Comparison of ENCODE assay signal across 8 mouse cellular contexts in the genomic region with DNA sequence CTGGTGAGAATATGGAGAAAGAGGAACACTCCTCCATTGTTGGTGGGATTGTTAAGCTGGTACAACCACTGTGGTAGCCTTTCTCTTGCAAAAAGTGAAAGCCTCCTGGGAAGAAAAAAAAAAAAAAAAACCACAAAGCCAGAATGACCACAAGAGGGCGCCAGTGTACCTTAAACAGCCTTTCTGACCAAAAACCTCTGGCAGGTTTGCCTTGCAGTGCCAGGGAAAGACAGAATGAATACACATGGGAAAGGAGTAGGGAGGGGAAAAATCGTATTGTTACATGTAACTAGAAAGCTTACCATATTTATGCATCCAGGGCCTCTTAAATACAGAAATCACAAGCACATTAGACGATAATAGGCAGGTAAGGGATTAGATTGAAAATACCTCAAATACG.
DNase-seq lines count a peak whose midpoint lies in the region; ATAC-seq and TF ChIP-seq lines count a peak whose summit lies in the region.

No protein-coding gene starts in this region.

- WGBS in forebrain, postnatal 0 days, result 33% methylated on average over 4 of the region's 4 CpGs

- H3K36me3 ChIP-seq in C2C12 (ENCODE audit: control insufficient read depth, insufficient read depth), result no peaks in the 10 kb centered on the region
- H3K36me3 ChIP-seq in forebrain, postnatal 0 days (ENCODE audit: insufficient read depth), result no peaks in the 10 kb centered on the region

- H3K9me3 ChIP-seq in forebrain, postnatal 0 days (ENCODE audit: low read length), result no peaks in the 10 kb centered on the region

- no peak overlapping the region for H3ac ChIP-seq in C2C12 (ENCODE audit: control insufficient read depth, insufficient read length, low read depth)

- H3K4me2 ChIP-seq in forebrain, postnatal 0 days (ENCODE audit: low read depth), result no peak overlapping the region

- no peak overlapping the region for H3K9ac ChIP-seq in forebrain, postnatal 0 days

- peak; percentile 64 for DNase-seq in gastrocnemius, adult 2 months
- DNase-seq in gastrocnemius, postnatal 25 days, result no peak
- DNase-seq in brain, embryonic 18.5 days (ENCODE audit: low read depth, low spot score), result peak; percentile 51
- peak; percentile 91 for DNase-seq in forebrain, postnatal 0 days
- peak; percentile 70 to 76 for DNase-seq in layer of hippocampus, postnatal 10 days (ENCODE audit: low spot score in 2 of 2)
- peak; percentile 76 for DNase-seq in mesoderm, embryonic 11.5 days (ENCODE audit: low read depth, low spot score)
- DNase-seq in thymus, postnatal 14 days, result peak; percentile 10

- intact Hi-C loops in gastrocnemius, adult 2 months (cut with DNase I), result loop anchor here (1.0 to 10.0 kb wide), 6 partner anchors 79 to 1041 kb away; a partner anchor contains a TSS

- no peaks in the 10 kb centered on the region for H3K27me3 ChIP-seq in C2C12 (ENCODE audit: control insufficient read depth, insufficient read depth, insufficient read length)
- H3K27me3 ChIP-seq in forebrain, postnatal 0 days (ENCODE audit: insufficient read depth, low read length), result no peaks in the 10 kb centered on the region

- no peaks in the 10 kb centered on the region for H3K4me1 ChIP-seq in forebrain, postnatal 0 days (ENCODE audit: insufficient read depth)

- H3K4me3 ChIP-seq in gastrocnemius, adult 2 months, result no peak overlapping the region
- no peak overlapping the region for H3K4me3 ChIP-seq in C2C12 (ENCODE audit: insufficient read depth, poor library complexity, severe bottlenecking)
- H3K4me3 ChIP-seq in forebrain, postnatal 0 days (ENCODE audit: low read depth, low read length), result no peak overlapping the region

- H3K79me3 ChIP-seq in C2C12 (ENCODE audit: low read depth), result no peaks in the 10 kb centered on the region

- no peaks in the 10 kb centered on the region for H3K79me2 ChIP-seq in C2C12 (ENCODE audit: control insufficient read depth, insufficient read depth)

- H3K27ac ChIP-seq in gastrocnemius, adult 2 months, result no peak overlapping the region
- H3K27ac ChIP-seq in forebrain, postnatal 0 days (ENCODE audit: low read depth, low read length), result no peak overlapping the region

- peak; percentile 80 for TF ChIP-seq CTCF in gastrocnemius, adult 2 months (IDR thresholded peaks at IDR 0.05)
- peak; percentile 27 for TF ChIP-seq CTCF in C2C12 (IDR thresholded peaks at IDR 0.05; ENCODE audit: control insufficient read depth, insufficient read depth, insufficient read length)
- peak; percentile 90 for TF ChIP-seq CTCF in forebrain, postnatal 0 days (IDR thresholded peaks at IDR 0.05; ENCODE audit: low read depth)

- peak; percentile 65; the same call in 1 of the 2 replicates for ATAC-seq in forebrain, postnatal 0 days

TF ChIP-seq in C2C12, 6 proteins besides CTCF, POLR2A, EP300 and RAD21:
- no peak for TF ChIP-seq CEBPB (IDR thresholded peaks at IDR 0.05; ENCODE audit: low read depth)
- no peak for TF ChIP-seq FOSL1 (IDR thresholded peaks at IDR 0.05; ENCODE audit: insufficient read depth, low read length, poor library complexity, severe bottlenecking)
- TF ChIP-seq MYOD1 (IDR thresholded peaks at IDR 0.05; ENCODE audit: control insufficient read depth, insufficient read length, low read depth), result no peak
- no peak for TF ChIP-seq MYOG (IDR thresholded peaks at IDR 0.05; ENCODE audit: control insufficient read depth, extremely low read depth, insufficient read length)
- TF ChIP-seq MAX (IDR thresholded peaks at IDR 0.05), result no peak
- TF ChIP-seq USF1 (IDR thresholded peaks at IDR 0.05; ENCODE audit: low read depth), result no peak

Comparison
In these comparisons a context has a peak if more than half of its experiments do, and no peak if none do; other contexts are left out.
1. CTCF ChIP-seq: peak in every context shown above with its lines; median percentile 90 in forebrain, postnatal 0 days; 80 in gastrocnemius, adult 2 months; 27 in C2C12.